ENCODE assay signal across 20 mouse cellular contexts in the genomic region with DNA sequence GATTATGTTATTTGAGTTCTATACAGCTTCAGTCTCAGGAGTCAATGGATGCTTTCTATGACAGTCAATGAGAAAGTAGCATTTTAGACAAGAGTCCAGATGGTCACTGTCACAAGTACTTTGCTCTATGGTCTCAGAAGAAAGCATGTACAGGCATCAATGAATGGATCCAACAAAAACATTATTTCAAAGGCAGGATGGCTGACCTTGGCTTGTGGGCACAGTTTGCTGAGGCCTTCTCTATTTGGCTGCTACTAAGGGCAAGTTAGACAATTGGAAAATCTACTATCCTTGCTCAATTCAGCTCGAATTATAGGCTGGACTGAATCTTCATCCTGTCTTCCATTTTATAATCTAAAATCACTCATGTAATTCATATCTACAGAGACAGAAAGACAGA.
DNase-seq lines count a peak whose midpoint lies in the region; ATAC-seq and TF ChIP-seq lines count a peak whose summit lies in the region.
"Had no signal": no experiment of that assay in that cellular context is flagged by ENCODE, and none has a peak within 500 bp of the region (broad histone marks: within the 10 kb centered on the region; RNA-seq: fewer than 3 reads in every experiment).

No protein-coding gene starts in this region.

- peak overlapping the region; percentile 49; the same call in 1 of the 2 replicates for H3K27ac ChIP-seq in kidney, embryonic 14.5 days (ENCODE audit: low read depth, low read length)
- H3K27ac ChIP-seq in lung, embryonic 15.5 days = 0 out of 2 replicates have a peak overlapping the region, but pooled peaks have one; percentile 13
- H3K27ac ChIP-seq in lung, postnatal 0 days (ENCODE audit: low read length) = no peak overlapping the region
- peak overlapping the region; percentile 54 for H3K27ac ChIP-seq in small intestine, adult 2 months (ENCODE audit: insufficient read depth, low read depth, low read length)
- no peak overlapping the region for H3K27ac ChIP-seq in forebrain, embryonic 11.5 days (ENCODE audit: low read depth, low read length)
- H3K27ac ChIP-seq: embryonic facial prominence, embryonic 13.5 days; forebrain, embryonic 13.5 days; hindbrain, embryonic 12.5 days had no signal

- no peak for TF ChIP-seq POLR2A in small intestine, adult 2 months (IDR thresholded peaks at IDR 0.05; ENCODE audit: low read depth, low read length)

- TF ChIP-seq EP300 in lung, postnatal 0 days (IDR thresholded peaks at IDR 0.05) = no peak

- no peaks in the 10 kb centered on the region for H3K9me3 ChIP-seq in kidney, embryonic 14.5 days (ENCODE audit: control insufficient read depth, low read length)
- H3K9me3 ChIP-seq in lung, embryonic 15.5 days = no peaks in the 10 kb centered on the region
- no peaks in the 10 kb centered on the region for H3K9me3 ChIP-seq in lung, postnatal 0 days (ENCODE audit: low read length)
- no peaks in the 10 kb centered on the region for H3K9me3 ChIP-seq in forebrain, embryonic 11.5 days (ENCODE audit: control insufficient read depth, low read length)
- H3K9me3 ChIP-seq: embryonic facial prominence, embryonic 13.5 days; forebrain, embryonic 13.5 days; hindbrain, embryonic 12.5 days had no signal

- no peak overlapping the region for H3K4me2 ChIP-seq in kidney, embryonic 14.5 days (replicated peaks; ENCODE audit: low read depth, low read length)
- no peak overlapping the region for H3K4me2 ChIP-seq in lung, embryonic 15.5 days
- H3K4me2 ChIP-seq in lung, postnatal 0 days (replicated peaks; ENCODE audit: low read depth, low read length) = no peak overlapping the region
- H3K4me2 ChIP-seq in forebrain, embryonic 11.5 days (ENCODE audit: low read depth, low read length, severe bottlenecking) = no peak overlapping the region
- H3K4me2 ChIP-seq: embryonic facial prominence, embryonic 13.5 days; forebrain, embryonic 13.5 days; hindbrain, embryonic 12.5 days had no signal

- no peak overlapping the region for H3K9ac ChIP-seq in kidney, embryonic 14.5 days (ENCODE audit: low read depth, low read length)
- no peak overlapping the region for H3K9ac ChIP-seq in lung, embryonic 15.5 days
- H3K9ac ChIP-seq in lung, postnatal 0 days (replicated peaks; ENCODE audit: low read depth) = no peak overlapping the region
- H3K9ac ChIP-seq in forebrain, embryonic 11.5 days (ENCODE audit: low read length) = no peak overlapping the region
- H3K9ac ChIP-seq: embryonic facial prominence, embryonic 13.5 days; forebrain, embryonic 13.5 days; forebrain, postnatal 0 days; hindbrain, embryonic 12.5 days had no signal

- no peak overlapping the region for H3K4me3 ChIP-seq in kidney, embryonic 14.5 days (ENCODE audit: low read length)
- no peak overlapping the region for H3K4me3 ChIP-seq in lung, embryonic 15.5 days
- no peak overlapping the region for H3K4me3 ChIP-seq in lung, postnatal 0 days (ENCODE audit: low read depth, low read length)
- no peak overlapping the region for H3K4me3 ChIP-seq in small intestine, adult 2 months (ENCODE audit: low read depth, low read length)
- H3K4me3 ChIP-seq in forebrain, embryonic 11.5 days (ENCODE audit: low read depth, low read length) = no peak overlapping the region
- H3K4me3 ChIP-seq: embryonic facial prominence, embryonic 13.5 days; forebrain, embryonic 13.5 days; hindbrain, embryonic 12.5 days had no signal

- WGBS in kidney, embryonic 14.5 days = 71% methylated on average over 1 of the region's 1 CpGs
- WGBS in lung, embryonic 15.5 days = 65% methylated on average over 1 of the region's 1 CpGs
- 67% methylated on average over 1 of the region's 1 CpGs for WGBS in lung, postnatal 0 days
- WGBS in small intestine, adult 2 months = 50% methylated on average over 1 of the region's 1 CpGs
- 97% methylated on average over 1 of the region's 1 CpGs for WGBS in forebrain, embryonic 11.5 days

- peak; percentile 62 for DNase-seq in adrenal gland, adult 2 months
- no peak for DNase-seq in adrenal gland, adult 18-20 months (ENCODE audit: low spot score in 2 of 2)
- DNase-seq in kidney, adult 18-20 months = no peak
- no peak for DNase-seq in lung, postnatal 0 days (ENCODE audit: low spot score)
- DNase-seq in forebrain, embryonic 11.5 days (ENCODE audit: low spot score) = no peak
- DNase-seq: cerebellum, adult 18-20 months; cerebellum, adult 9-11 months; cerebellum, postnatal 36 days; forebrain, postnatal 0 days; gastrocnemius, postnatal 25 days had no signal

- H3K36me3 ChIP-seq in kidney, embryonic 14.5 days (ENCODE audit: control insufficient read depth, insufficient read depth, low read length) = no peaks in the 10 kb centered on the region
- H3K36me3 ChIP-seq in lung, embryonic 15.5 days = no peaks in the 10 kb centered on the region
- no peaks in the 10 kb centered on the region for H3K36me3 ChIP-seq in lung, postnatal 0 days (ENCODE audit: insufficient read depth, low read length)
- no peaks in the 10 kb centered on the region for H3K36me3 ChIP-seq in small intestine, adult 2 months (ENCODE audit: control insufficient read depth, insufficient read depth, low read length)
- no peaks in the 10 kb centered on the region for H3K36me3 ChIP-seq in forebrain, embryonic 11.5 days (ENCODE audit: control insufficient read depth, insufficient read depth, low read length)
- H3K36me3 ChIP-seq: embryonic facial prominence, embryonic 13.5 days; hindbrain, embryonic 12.5 days had no signal

- no peak for TF ChIP-seq CTCF in lung, postnatal 0 days (IDR thresholded peaks at IDR 0.05)
- TF ChIP-seq CTCF in small intestine, adult 2 months (IDR thresholded peaks at IDR 0.05; ENCODE audit: extremely low read depth, insufficient read length, insufficient replicate concordance, low read depth, low read length) = no peak

- no peaks in the 10 kb centered on the region for H3K27me3 ChIP-seq in kidney, embryonic 14.5 days (ENCODE audit: control insufficient read depth, insufficient read depth, low read length)
- no peaks in the 10 kb centered on the region for H3K27me3 ChIP-seq in lung, embryonic 15.5 days
- H3K27me3 ChIP-seq in lung, postnatal 0 days (replicated peaks; ENCODE audit: insufficient read depth, low read length) = no peaks in the 10 kb centered on the region
- H3K27me3 ChIP-seq in small intestine, adult 2 months (ENCODE audit: control insufficient read depth, insufficient read depth, low read length) = no peaks in the 10 kb centered on the region
- H3K27me3 ChIP-seq in forebrain, embryonic 11.5 days (ENCODE audit: control insufficient read depth, insufficient read depth, low read length) = no peaks in the 10 kb centered on the region
- H3K27me3 ChIP-seq: Patski had no signal

- peaks cover 11% of the 10 kb centered on the region; the same call in 1 of the 2 replicates for H3K4me1 ChIP-seq in kidney, embryonic 14.5 days (ENCODE audit: control insufficient read depth, insufficient read depth, low read length)
- 0 out of 2 replicates have a peak, but pooled peaks cover 16% of the 10 kb centered on the region for H3K4me1 ChIP-seq in lung, embryonic 15.5 days
- no peaks in the 10 kb centered on the region for H3K4me1 ChIP-seq in lung, postnatal 0 days (ENCODE audit: insufficient read depth, low read depth, low read length)
- peaks cover 38% of the 10 kb centered on the region; the same call in 1 of the 2 replicates for H3K4me1 ChIP-seq in small intestine, adult 2 months (ENCODE audit: control insufficient read depth, insufficient read depth, insufficient read length, low read length)
- H3K4me1 ChIP-seq in forebrain, embryonic 11.5 days (replicated peaks; ENCODE audit: control insufficient read depth, insufficient read depth, low read length) = no peaks in the 10 kb centered on the region; the same call in 1 of the 2 replicates

- ATAC-seq in kidney, embryonic 14.5 days (ENCODE audit: low FRiP score, low TSS enrichment) = no peak
- no peak for ATAC-seq in lung, embryonic 15.5 days (ENCODE audit: borderline replicate concordance, extremely low read depth, low FRiP score, low TSS enrichment)
- no peak for ATAC-seq in lung, postnatal 0 days
- ATAC-seq in forebrain, embryonic 11.5 days (replicated peaks; ENCODE audit: low FRiP score) = no peak
- ATAC-seq: activated CD4-positive, CD25-positive, alpha-beta regulatory T cell, adult 4 months; forebrain, embryonic 13.5 days; forebrain, postnatal 0 days; hindbrain, embryonic 16.5 days; inflammation-experienced regulatory T-cells, adult 6 months; Patski had no signal

Comparison
In these comparisons a context has a peak if more than half of its experiments do, and no peak if none do; other contexts are left out.
1. H3K27ac ChIP-seq: peak in kidney, embryonic 14.5 days (single experiment), lung, embryonic 15.5 days (single experiment) and small intestine, adult 2 months (single experiment); none in lung, postnatal 0 days (single experiment) and forebrain, embryonic 11.5 days (single experiment).